Mouse (Mus musculus): ENCODE results near the gene Fam83f.

- TF ChIP-seq CTCF (IDR thresholded peaks at IDR 0.05) (peak; percentile 38), POLR2A (IDR thresholded peaks at IDR 0.05; ENCODE audit: insufficient read depth, low read depth, low read length) (no peak), EP300 (IDR thresholded peaks at IDR 0.05; ENCODE audit: insufficient read depth, low read depth, low read length) (no peak)
These were observed 64.9 kb downstream of the Fam83f start for GRCm38 (mm10) chr15:80736553-80736952.
